Mouse (Mus musculus) gastrocnemius, postnatal 36 days (tissue): Measurements from ENCODE around the gene Cfap97d1. TPM values are rescaled to one million over a fixed set of nuclear protein-coding genes. Genes with fewer than 3 reads are reported as not detected.

Source experiments
- DNase-seq, 2 experiments: peaks; one replicate each; pipeline ENCODE4 v3.0.0; 2022
- intact Hi-C: fragments of 180-260 bp; cut with DNase I; formaldehyde crosslinking; loops from one replicate; pipeline ENCODE4 v1.15.1; 2025
- total RNA-seq, 2 experiments: library from RNA; stranded (reverse); gene quantifications; 2 replicates each; pipeline ENCODE4 v1.2.3; 2021

Cfap97d1 gene
- total RNA-seq, 2 experiments from 2014 or later: not detected

- intact Hi-C loops: no loop called here
- DNase-seq: no peak
These were observed 47.1 kb downstream of the Cfap97d1 start for GRCm38 (mm10) chr11:102031149-102031548.

- DNase-seq: no peak
- intact Hi-C loops: no loop called here
These were observed 49.0 kb downstream of the Cfap97d1 start for GRCm38 (mm10) chr11:102033055-102033591.

GRCm38 (mm10) chr11:102034887-102035286 is 50.8 kb downstream of the Cfap97d1 start:
- DNase-seq: no peak
- intact Hi-C loops: no loop called here

GRCm38 (mm10) chr11:102035456-102035960 is 51.4 kb downstream of the Cfap97d1 start:
- intact Hi-C loops: no loop called here
- DNase-seq: no peak

GRCm38 (mm10) chr11:102036336-102036735 is 52.3 kb downstream of the Cfap97d1 start:
- intact Hi-C loops: no loop called here
- DNase-seq: no peak

GRCm38 (mm10) chr11:102037789-102038188 is 53.7 kb downstream of the Cfap97d1 start:
- intact Hi-C loops: loop anchor here (1.0 kb wide), 1 partner anchor 51 kb away; no protein-coding TSS in a partner anchor
- no peak for DNase-seq

GRCm38 (mm10) chr11:102039487-102040137 is 55.5 kb downstream of the Cfap97d1 start:
- no peak for DNase-seq
- intact Hi-C loops: no loop called here

GRCm38 (mm10) chr11:102040138-102040524 is 56.1 kb downstream of the Cfap97d1 start:
- intact Hi-C loops: no loop called here
- peak; percentile 85 for DNase-seq

- intact Hi-C loops: no loop called here
- DNase-seq: no peak
These were observed 56.6 kb downstream of the Cfap97d1 start for GRCm38 (mm10) chr11:102040646-102041045.

- intact Hi-C loops: no loop called here
- no peak for DNase-seq
These were observed 57.4 kb downstream of the Cfap97d1 start, which contains the start of gene Cd300lg for GRCm38 (mm10) chr11:102041350-102041949. Gene Cd300lg (plus strand): TSS chr11:102041509.

Other genes with a start within 250 kb of the Cfap97d1 start
- 1 to 10 TPM; 4.9 to 5.1 TPM for gene Etv4, start 198.9 kb upstream of the Cfap97d1 start, total RNA-seq
- 1 to 10 TPM; 3.1 to 3.5 TPM for gene Meox1, start 89.9 kb upstream of the Cfap97d1 start, total RNA-seq
- not detected for gene Sost, start 17.3 kb upstream of the Cfap97d1 start, total RNA-seq
- gene Dusp3, start 2.7 kb downstream of the Cfap97d1 start, total RNA-seq: 100 to 1,000 TPM; 126 to 167 TPM
- 10 to 100 TPM; 26.4 to 33.6 TPM for gene Mpp3, start 44.2 kb downstream of the Cfap97d1 start, total RNA-seq
- gene Cd300lg, start 57.2 kb downstream of the Cfap97d1 start, total RNA-seq: 10 to 100 TPM; 17.6 to 18.2 TPM
- 1 to 10 TPM in 1 of 2 experiments, under 1 TPM in 1; 0.91 to 1.8 TPM for gene Mpp2, start 104.2 kb downstream of the Cfap97d1 start, total RNA-seq
- not detected for gene Ppy, start 117.0 kb downstream of the Cfap97d1 start, total RNA-seq
- gene Pyy, start 123.6 kb downstream of the Cfap97d1 start, total RNA-seq: not detected
- not detected for gene Nags, start 161.2 kb downstream of the Cfap97d1 start, total RNA-seq
- 10 to 100 TPM; 10.1 to 11.4 TPM for gene Tmem101, start 172.1 kb downstream of the Cfap97d1 start, total RNA-seq
- 10 to 100 TPM; 86.6 to 89.2 TPM for gene Lsm12, start 201.0 kb downstream of the Cfap97d1 start, total RNA-seq
- 10 to 100 TPM; 45.6 TPM for gene G6pc3, start 205.3 kb downstream of the Cfap97d1 start, total RNA-seq
- 10 to 100 TPM; 62.2 to 78.7 TPM for gene Hdac5, start 245.9 kb downstream of the Cfap97d1 start, total RNA-seq